Mouse (Mus musculus): ENCODE measurements around the gene Ncoa1. TPM values are rescaled to one million over a fixed set of nuclear protein-coding genes. Genes with fewer than 3 reads are reported as not detected.

Ncoa1 gene
- polyA plus RNA-seq (2015; fragmentation: Nextera tagmentation; extraction: Ambion mirVana) = 8.8 and 10.1 TPM in 2 replicates

DNA sequence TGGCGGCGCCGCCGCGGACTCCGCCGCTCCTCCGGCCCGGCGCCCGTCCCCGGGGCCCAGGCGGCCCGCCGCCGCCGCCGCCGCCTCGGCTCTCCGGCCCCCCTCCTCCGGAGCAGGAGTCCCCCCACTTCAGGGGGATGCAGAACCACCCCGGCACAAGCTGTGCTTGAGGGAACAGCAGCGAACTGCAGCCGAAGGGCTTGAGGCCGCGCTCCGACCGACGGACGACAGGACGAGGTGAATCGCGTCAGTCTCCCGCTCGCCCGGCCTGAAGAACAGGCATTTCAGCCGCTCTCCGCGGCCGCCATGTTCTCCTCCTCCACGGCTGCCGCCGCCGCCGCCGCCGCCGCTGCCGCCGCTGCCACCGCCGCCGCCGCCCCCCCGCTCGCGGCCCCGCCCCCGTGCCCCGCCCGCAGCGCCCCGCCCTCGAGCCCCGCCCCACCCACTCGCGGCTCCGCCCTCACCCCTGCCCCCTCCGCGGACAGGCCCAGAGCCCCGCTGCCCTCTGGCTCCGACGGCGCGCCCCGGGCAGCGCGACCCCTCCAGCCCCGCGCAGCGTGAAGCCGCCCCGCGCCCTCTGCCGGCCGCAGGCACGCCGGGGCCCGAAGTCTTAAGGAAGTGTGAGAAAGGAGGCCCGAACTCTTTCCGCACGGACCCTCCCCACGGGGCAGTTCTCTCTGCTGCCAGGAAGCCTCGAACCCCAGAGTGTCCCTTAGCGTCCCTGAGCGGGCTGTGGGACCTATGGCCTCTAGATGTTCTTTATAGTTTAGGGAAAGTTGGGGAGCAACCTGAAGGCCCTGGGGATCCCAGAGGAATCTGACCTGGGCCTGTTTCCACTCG, at the start of gene Ncoa1:
Gene Ncoa1 (minus strand): TSS at position 351 of the 840 bp plus-strand sequence.

GRCm38 (mm10) chr12:4233572-4234508, 243.1 kb downstream of the Ncoa1 start, which contains the start of the genes Ptrhd1 and Cenpo:
Gene Ptrhd1 (plus strand): TSS chr12:4234027.
Gene Cenpo (minus strand): TSS chr12:4234294.

Other genes with a start within 250 kb of the Ncoa1 start
- 4.6 and 5.2 TPM in 2 replicates for gene Ptrhd1, start 243.2 kb downstream of the Ncoa1 start, polyA plus RNA-seq (2015; fragmentation: Nextera tagmentation; extraction: Ambion mirVana)
- gene Cenpo, start 242.9 kb downstream of the Ncoa1 start, polyA plus RNA-seq (2015; fragmentation: Nextera tagmentation; extraction: Ambion mirVana) = 2.5 and 3.2 TPM in 2 replicates
- gene Itsn2, start 115.5 kb upstream of the Ncoa1 start, polyA plus RNA-seq (2015; fragmentation: Nextera tagmentation; extraction: Ambion mirVana) = 17.1 and 19.4 TPM in 2 replicates
- gene Gm3625, start 115.7 kb upstream of the Ncoa1 start, polyA plus RNA-seq (2015; fragmentation: Nextera tagmentation; extraction: Ambion mirVana) = not detected in 2 replicates